Mouse (Mus musculus) mouse trophoblast stem cell (cell line): ENCODE measurements around the gene Rinl.

Experiments used
- in situ Hi-C, 2 experiments: fragments of 300-500 bp; cut with MseI, MboI; formaldehyde crosslinking; loops; 2 replicates in 1 of 2; 3 replicates in 1 of 2; pipeline ENCODE4 v1.15.1; 2025

The Rinl gene

DNA sequence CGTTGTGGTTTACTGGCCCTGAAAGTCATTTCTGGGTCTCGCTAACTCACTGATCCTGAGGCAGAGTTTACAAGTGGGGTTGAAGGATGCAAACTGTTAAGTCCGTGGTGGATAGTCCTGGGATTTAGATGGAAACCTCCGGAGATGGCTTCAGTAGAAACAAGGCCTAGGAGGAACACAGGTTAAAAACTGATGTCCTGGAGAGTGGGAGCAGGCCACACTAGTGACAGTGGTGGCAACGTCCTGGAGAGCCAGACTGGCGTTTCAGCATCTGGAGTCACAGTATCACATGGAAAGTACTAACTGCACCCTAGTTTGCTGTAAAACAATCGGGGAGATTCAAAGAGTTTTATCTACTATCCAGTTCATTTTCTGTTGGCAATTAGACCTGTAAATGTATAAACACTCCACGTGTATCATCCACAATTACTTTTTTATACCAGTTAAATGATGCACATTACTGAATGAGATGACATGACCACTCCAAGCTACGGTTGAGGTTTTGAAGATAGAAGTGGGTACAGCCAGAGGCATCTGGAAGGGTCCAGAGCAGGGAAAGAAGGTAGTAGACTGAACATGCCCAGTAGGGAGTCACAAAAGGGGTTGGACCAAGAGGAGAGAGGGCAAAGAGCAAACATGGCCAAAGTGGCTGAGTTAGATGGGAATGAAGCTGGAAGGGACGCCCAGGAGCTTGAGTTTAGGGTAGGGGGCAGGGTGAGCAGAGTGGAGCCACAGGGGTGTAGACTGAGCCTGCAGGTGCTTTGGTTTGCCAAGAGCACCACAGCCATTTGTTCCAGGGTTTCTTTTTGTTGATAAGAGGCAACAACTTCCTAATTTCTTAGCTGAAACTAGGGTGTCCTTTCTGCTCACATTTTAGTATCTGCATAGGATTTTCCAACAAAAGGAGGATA, 34.5 kb downstream of the Rinl start:
- in situ Hi-C loops: no loop called here

DNA sequence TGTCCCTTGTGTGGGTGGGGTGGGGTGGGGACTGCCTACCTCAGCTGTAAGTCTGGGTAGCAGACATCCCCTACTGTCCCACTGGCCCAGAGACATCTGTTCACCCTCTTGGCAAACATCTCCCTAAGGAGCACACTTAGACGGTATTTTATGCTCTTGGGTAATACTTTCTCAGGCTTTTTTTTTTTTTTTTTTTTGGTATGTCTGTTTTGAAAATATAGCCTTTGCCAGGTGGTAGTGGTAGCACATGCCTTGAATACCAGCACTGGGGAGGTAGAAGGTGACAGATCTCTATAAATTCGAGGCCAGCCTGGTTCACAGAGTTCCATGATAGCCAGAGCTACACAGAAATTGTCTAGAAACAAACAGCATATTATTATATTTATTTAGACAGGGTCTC, 35.2 kb downstream of the Rinl start:
- in situ Hi-C loops: no loop called here

DNA sequence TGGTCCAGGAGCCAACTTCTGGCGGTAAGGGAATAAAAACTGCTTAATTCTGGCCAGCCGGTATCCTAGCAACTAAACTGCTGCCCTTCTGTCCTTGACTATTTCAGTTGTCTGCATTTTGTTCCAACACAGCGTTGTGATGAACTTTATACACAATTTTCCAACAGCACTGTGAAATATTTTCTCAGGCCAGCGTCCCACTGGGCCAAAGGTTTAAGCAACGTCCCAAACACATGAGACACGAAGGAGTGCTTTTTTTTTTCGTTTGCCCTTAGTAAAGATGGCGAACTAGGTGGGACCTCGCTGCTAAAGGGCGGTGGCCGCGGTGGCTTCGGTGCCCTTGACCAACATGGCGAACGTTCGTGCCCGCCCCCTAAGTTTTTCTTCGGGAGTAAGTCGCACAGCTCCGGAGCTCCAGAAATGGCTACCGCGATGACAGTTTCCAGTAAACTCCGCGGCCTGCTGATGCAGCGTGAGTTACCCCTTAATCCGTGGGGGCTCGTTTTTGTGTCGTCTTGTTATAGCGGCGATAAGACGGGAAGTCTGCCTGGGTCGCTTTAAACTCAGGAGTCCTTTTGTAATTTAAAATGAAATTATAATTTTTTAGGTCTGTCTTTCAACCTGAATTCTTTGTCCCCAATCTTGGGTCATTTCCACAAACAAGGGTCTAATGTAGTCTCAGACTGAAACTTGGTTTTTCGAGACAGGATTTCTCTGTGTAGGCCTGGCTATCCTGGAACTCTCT, 36.3 kb downstream of the Rinl start, which contains the start of gene Ech1:
Gene Ech1 (plus strand): TSS at position 277 of the 745 bp plus-strand sequence.
- in situ Hi-C loops: no loop called here

DNA sequence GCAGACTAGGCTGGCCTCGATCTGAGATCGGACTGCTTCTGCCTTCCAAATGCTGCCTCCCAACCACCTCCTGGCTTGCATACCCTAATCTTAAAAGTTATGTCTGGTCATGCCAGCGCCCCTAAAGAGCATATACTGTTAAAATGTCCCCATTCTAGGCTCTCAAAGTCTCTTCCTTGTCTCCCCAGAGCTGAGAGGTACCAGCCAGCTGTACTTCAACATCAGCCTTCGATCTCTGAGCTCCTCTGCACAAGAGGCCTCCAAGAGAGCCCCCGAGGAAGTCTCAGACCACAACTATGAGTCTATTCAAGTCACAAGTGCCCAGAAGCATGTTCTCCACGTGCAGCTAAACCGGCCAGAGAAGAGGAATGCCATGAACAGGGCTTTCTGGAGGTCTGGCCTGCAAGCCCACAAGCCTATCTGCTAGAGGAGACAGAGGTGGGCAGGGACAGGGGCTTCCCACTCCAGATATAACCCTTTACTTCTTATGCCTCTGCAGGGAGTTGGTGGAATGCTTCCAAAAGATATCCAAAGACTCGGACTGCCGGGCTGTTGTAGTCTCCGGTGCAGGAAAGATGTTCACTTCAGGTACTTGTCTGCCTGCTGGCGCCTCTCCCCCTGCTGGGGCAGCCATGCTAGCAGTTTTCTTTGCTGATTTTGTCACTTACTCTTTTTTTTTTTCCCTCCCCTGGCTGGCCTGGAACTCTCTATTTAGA, 37.1 kb downstream of the Rinl start:
- in situ Hi-C loops: no loop called here

DNA sequence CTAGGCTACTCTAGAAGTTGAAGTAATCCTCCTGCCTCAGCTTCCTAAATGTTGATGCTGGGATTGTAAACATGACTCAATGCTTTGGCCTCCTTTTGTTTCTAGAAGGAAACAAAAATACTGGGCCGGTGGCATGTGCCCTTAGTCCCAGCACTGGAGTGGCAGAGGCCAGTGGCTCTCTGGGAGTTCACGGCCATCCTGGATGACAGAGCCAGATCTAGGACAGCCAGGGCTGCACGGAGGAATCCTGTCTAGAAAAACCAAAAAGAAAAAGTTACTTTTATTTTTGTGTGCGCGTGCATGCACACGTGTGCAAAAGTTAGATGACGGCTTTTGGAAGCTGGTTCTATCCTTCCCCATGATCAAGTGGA, 37.6 kb downstream of the Rinl start:
- in situ Hi-C loops: no loop called here

DNA sequence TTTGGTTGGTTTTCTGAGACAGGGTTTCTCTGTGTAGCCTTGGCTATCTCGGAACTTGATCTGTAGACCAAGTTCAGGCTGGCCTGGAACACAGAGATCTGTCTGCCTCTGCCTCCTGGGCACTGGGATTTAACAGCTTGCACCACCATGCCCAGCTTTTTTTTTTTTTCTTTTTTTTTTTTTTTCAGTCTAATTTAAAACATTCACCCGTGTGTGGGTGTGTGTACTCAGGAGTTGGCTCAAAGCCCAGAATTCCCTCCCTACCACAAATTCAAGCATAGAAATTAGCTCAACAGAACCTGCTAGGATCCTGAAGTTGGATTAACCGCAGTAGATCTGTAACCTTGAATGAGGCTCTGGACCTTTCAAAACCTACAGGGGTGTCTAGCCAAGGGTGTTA, 38.6 kb downstream of the Rinl start:
- in situ Hi-C loops: no loop called here

DNA sequence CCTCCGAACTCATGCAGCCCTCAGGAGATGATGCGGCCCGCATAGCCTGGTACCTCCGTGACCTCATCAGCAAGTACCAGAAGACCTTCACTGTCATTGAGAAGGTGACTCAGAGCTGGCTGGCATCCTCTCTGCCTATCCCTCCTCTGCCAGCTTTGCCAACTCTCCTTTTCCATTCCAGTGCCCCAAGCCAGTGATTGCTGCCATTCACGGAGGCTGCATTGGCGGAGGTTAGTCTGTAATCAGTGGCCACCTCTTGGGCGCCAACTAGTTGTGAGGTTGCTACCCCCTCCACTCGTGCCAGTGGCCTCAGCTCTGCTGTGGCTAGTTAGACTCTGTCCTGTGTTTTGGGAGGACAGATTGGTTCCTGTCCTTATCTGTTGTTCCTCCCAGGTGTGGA, 41.1 kb downstream of the Rinl start:
- in situ Hi-C loops: no loop called here

DNA sequence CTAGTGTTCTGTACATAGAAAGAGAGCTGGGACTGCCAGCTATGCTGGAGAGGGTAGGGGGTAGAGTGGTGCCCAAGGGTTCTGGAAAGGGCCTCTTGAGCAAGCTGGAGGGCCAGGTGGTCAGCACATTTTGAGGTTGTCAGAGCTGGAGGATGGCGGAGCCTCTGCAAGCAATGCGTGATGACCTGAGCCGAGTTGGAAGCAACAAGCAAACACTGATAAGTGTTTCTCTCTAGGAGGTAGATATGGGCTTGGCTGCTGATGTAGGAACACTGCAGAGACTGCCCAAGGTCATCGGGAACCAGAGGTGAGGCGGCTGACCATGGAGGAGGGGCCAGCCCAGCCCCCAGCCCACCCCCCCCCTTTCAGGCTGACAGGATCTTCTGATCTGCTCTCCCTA, 42.2 kb downstream of the Rinl start:
- in situ Hi-C loops: no loop called here

DNA sequence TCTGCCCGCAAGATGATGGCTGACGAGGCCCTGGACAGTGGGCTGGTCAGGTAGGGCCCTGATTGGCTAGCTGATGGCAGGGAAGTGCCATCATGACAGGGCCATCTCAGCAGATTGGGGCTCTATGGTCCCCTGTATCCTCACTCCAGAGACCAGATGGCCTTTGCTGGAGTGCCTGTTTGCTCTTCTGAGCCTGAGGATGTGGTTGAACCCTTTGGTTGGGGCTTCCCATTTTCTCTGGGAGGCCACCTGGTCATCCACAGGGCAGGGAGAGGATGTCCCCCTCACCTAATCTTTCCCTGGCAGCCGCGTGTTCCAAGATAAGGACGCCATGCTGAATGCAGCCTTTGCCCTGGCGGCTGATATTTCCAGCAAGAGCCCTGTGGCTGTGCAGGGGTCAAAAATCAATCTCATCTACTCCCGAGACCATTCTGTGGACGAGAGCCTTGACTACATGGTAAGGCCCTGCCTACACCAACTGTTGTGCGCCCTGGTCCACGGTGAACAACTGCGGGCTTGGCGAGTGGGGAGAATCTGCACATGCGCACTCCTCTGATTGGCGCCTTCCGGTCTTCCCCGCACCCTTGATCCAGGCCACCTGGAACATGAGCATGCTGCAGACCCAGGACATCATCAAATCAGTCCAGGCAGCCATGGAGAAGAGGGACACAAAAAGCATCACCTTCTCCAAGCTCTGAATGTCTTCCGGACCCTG, 42.8 kb downstream of the Rinl start:
- in situ Hi-C loops: no loop called here

DNA sequence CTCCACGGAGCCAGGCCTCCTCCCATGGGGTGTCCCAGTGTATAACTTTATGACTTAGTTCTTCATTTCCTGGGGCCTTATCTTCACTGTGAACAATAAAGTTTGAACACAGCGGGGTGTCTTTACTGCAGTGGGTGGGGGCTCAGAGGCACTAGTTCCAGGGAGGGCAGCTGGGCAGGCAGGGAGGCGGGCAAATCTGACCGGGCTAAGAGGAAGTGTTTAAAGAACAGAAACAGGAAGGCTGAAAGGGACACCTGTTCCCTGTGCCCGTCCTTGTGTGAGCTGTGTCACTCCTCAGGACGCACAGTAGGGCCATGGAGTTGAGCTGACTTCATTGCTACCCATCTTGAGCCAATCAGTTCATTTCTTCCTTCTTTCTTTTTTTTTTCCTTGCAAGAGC, 43.4 kb downstream of the Rinl start:
- in situ Hi-C loops: no loop called here

DNA sequence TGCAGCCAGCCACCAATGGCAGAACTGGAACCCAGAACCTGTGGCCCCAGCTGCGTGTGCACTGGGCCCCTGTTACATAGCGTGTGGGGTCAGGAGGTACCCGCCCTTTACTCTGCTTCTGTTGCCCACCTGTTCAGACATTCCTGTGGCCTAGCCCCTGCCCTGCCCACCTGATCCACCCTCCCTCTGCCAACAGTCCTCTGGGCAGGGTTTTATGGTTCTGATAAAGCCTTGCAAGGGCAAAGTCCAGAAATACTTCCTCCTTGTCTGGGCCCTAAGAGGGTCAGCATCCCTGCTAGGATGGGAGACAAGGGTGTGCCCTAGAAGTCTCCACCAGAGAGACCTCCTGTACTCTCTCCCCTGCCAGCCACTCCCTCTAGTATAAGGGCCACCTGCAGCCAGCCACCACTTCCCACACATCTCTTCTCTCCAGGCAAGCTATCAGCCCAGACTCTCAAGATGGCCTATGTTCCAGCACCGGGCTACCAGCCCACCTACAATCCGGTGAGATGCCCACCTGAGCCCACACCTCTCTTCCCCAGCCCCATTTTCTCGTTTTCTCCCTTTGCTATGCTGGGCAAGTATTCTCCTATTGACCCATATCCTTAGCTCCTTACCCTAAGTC, 45.1 kb downstream of the Rinl start, which contains the start of gene Lgals4:
Gene Lgals4 (plus strand): TSS at position 132 of the 625 bp plus-strand sequence.
- in situ Hi-C loops: no loop called here

DNA sequence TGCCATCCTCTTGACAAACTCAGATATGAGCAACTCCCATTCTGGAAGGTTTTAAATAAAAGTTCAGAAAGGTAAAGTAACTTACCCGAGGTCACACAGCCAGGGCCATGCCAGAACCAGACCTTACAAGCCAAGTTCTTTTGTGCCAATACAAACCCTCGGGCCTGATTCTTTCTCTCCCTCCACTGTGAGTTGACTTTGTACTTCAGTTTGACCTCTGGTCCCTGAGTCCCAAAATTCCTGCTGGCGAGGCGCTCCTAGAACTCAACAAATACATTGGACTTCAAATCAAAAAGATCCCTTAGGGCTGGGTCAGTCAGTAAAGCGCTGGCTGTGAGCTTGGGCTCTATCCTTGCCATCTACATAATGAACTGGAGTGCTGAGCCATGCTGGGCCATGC, 48.2 kb downstream of the Rinl start:
- in situ Hi-C loops: no loop called here

DNA sequence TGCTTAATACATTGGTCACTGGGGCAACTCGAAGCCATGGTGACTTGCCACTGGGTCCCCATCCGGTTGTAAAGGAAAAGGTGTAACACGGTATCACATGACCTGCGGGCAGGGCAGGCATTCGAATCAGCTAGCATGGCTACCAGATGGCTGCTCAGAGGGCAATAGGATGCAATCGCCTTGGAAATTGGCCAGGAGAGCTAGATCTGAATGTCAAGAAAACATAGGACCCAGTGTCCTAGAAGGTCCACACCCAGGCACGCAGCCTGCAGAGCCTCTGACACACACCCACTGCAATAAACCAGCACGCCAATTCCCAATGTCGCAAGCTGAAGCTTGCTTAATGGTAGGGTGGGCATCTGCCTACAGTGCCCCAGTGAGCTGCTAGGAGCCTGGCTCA, 49.6 kb downstream of the Rinl start:
- in situ Hi-C loops: no loop called here

DNA sequence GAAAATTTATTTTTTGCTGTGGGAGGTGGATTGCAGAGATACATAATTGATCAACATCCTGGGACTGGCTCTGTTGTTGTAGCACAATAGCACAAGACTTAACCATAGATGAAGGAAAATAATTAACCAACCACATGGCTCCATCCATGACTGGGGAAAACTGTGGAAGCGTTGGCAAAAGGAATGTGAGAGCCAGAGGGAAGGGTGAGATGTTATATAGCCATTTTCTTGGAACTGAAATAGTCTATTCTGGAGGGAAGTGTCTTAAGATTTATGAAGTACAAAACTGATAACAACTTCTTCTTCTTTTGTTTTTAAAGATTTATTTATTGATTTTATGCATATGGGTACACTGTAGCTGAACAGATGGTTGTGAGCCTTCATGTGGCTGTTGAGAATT, 58.5 kb downstream of the Rinl start:
- in situ Hi-C loops: no loop called here
